Mouse (Mus musculus): ENCODE data around the gene Rhoq.
A peak's percentile ranks its signal among the peaks of the same experiment; 100 is the strongest.

Gene Rhoq

DNA sequence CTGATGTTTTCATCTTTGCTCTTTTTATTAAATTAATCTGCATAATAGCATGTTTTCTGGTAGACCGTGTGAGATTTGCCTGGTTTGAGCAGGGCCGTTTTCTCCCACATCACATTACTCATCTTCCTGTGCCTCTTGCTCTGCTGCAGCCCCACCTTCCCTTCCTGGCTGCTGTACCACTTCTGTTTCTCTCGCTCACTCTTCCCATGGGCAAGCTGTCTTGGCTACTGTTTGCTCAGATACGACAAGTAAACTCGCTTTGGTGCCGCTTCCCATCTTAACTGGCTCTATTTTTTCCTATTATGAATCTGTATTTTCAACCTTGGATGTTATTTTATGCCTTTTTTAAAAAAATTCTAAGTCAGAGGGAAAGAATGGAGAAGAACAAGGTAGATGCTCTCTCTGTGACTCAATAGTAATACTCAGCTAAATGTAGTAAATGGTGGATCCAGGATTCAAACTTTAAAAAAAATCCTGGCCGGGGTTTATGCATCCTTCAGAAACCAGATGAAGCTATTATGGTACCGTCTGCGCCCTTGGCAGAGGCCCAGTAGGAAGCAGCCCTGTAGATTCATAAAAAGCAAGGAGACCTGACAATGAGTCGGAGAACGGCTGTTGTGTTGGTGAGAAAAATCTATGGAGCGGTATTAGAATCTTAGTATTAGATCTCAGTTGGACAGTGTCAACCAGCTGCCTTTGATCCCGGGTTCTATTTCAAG is 48.6 kb downstream of the Rhoq start:
- DNase-seq: no peak

GRCm38 (mm10) chr17:87019692-87020091 is 56.8 kb downstream of the Rhoq start:
- DNase-seq: no peak

GRCm38 (mm10) chr17:87024491-87025242 is 61.8 kb downstream of the Rhoq start:
- DNase-seq: peak; percentile 33 to 77

DNA sequence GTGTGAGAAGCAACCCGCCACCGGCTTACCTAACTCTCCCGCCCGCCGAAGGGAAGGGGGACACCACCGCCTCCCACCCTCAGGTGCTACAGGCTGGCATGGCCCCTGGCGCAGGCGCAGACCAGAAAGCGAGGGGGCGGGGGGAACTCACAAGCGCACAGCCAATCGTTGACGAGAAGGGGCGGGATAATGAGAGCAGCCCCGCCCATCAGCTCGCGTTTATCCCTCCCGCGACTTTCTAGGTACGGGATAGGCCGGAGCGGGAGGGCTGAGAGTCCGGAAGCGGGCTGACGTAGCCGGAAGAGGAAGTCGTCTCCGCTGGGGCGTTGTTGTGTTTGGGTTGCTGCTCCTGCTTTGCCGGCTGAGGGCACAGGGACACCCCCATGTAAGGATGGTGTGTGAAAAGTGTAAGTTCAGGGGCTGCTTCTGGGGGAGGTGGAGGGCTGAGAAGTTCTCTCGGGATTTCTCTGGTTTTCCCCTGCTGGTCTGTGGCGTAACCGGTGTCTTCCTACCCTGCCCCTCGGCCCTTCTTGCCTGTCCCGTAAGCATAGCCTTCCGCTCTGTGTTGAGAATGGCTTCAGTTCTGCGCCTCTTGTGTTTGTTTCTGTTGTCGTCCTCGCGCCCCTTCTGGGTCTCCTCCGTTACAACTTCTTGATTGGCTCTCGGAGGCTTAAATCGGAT is 62.5 kb downstream of the Rhoq start, which contains the start of the genes Pigf and Cript:
Gene Pigf (minus strand): TSS at position 138 of the 681 bp plus-strand sequence.
Gene Cript (plus strand): TSS at position 282 of the 681 bp plus-strand sequence.
- DNase-seq: peak; percentile 99

DNA sequence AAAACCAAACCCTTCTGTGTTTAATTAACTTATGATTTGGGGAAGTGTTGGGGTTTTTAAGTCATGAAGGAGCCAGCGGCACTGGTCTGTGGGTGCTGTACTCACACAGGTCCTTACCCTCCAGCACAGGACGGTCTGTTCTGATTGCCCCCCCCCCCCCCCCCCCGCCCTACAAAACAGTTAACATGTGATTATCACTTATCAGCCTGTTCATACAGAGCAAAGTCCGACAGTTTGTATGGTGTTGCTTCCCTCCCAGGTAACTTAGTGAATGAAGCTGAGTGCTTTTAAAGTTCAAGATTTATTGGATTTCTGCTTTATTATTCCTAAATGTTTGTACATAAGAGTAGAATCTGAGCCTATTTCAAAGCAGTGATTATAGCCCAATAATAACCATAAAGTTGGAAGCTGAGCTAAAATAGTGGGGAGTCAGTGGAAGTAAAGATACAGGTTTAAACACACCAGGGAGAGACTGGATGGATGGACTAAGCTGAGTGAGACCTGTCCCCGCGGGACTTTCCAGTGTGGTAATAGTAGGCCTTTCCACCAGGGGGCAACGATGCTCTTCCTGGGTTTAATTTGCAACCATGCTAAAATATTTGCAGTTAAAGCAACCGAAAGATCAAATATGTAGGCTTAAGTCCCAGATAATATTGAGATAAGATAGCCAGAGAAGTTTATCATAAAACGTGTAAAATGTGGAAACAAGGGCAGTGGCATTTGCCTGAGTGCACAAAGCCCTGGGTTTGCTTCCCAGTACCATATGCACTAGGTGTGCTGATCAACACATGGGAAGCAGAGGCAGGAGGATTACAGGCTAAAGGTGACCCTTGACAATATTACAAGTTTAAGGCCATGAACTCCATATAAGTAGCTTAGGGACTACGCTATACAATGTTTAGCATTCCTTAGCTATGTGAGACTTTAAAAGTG is 73.5 kb downstream of the Rhoq start:
- DNase-seq: peak in 1 of 2 experiments; percentile 38

DNA sequence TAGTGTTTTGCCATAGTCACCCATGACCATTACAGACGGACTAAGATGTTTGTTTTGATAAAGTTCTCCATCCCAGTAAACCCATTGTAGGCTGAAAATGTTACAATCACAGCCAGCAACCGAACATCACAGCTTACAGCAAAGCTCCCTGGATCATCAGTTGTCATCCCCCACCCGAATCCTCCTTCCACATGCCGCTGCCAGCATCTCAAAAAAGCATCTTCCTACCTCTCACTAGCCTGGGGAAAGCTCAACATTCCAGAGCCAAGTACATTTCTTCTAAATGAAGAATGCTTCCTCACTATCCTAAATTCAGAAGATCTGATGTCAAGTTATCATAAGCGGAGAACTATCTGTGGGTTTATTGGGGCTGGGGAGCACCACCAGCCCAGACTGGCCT is 75.6 kb downstream of the Rhoq start:
- DNase-seq: no peak

GRCm38 (mm10) chr17:87041739-87042138 is 78.9 kb downstream of the Rhoq start:
- DNase-seq: peak in 1 of 2 experiments; percentile 44

GRCm38 (mm10) chr17:87044364-87044763 is 81.5 kb downstream of the Rhoq start:
- peak; percentile 93 to 99 for DNase-seq

DNA sequence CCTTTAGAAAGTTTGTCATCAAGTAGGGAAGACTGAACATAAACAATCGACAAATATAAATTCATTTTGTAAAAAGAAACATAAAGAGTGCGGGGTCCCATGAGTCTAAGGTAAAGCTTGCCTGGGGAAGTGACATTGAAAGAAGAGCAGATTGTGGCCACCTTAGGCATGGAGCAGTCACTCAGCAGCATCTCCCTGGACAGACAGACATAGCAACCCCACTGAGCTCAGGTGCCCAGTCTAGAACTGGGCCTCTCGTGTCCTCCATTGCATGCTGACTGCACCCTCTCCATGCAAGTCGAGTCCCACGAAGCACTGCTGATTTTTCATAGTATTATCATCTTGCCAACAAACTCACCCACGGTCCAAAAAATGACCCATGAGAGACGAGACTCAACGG is 81.9 kb downstream of the Rhoq start:
- no peak for DNase-seq

Measured in kidney, postnatal 25 days (tissue).